Mouse (Mus musculus) heart, embryonic 15.5 days (tissue): ENCODE measurements around the gene Fam187b. TPM values are rescaled to one million over a fixed set of nuclear protein-coding genes. Genes with fewer than 3 reads are reported as not detected.

Experiments
- ATAC-seq: fragments of 200-750 bp; cut with Nextera tagmentation; replicated peaks from 2 replicates; pipeline ENCODE4 v1.8.0; 2017; ENCODE audit warnings: low read depth, moderate TSS enrichment; ENCODE audit not compliant: insufficient number of reproducible peaks, insufficient read depth, low FRiP score
- H3K27ac ChIP-seq: fragments of 300-500 bp; sonication (generic); 2 replicates; pipeline ENCODE4 v1.5.1; 2015; ENCODE audit warnings: mild to moderate bottlenecking, inconsistent platforms
- H3K27me3 ChIP-seq: fragments of 300-500 bp; sonication (generic); 2 replicates; pipeline ENCODE4 v1.6.1; 2015; ENCODE audit warnings: inconsistent platforms
- H3K36me3 ChIP-seq: fragments of 300-500 bp; sonication (generic); 2 replicates; pipeline ENCODE4 v1.6.1; 2015; ENCODE audit warnings: mild to moderate bottlenecking, inconsistent platforms
- H3K4me1 ChIP-seq: fragments of 300-500 bp; sonication (generic); replicated peaks from 2 replicates; pipeline ENCODE4 v1.6.1; 2015; ENCODE audit warnings: inconsistent platforms
- H3K4me2 ChIP-seq: fragments of 300-500 bp; sonication (generic); 2 replicates; pipeline ENCODE4 v1.6.1; 2015; ENCODE audit warnings: inconsistent platforms, mild to moderate bottlenecking, moderate library complexity
- H3K4me3 ChIP-seq: fragments of 300-500 bp; sonication (generic); 2 replicates; pipeline ENCODE4 v1.5.1; 2015; ENCODE audit warnings: mild to moderate bottlenecking, inconsistent platforms
- H3K9ac ChIP-seq: fragments of 300-500 bp; sonication (generic); 2 replicates; pipeline ENCODE4 v1.6.1; 2015; ENCODE audit warnings: mild to moderate bottlenecking, inconsistent platforms
- H3K9me3 ChIP-seq: fragments of 300-500 bp; sonication (generic); replicated peaks from 2 replicates; pipeline ENCODE4 v1.6.1; 2016; ENCODE audit warnings: inconsistent platforms
- WGBS: fragments of 180-500 bp; shearing (Covaris S2); methylation state at CpG from one replicate; pipeline ENCODE4 v1.1.7; 2015; ENCODE audit warnings: mixed read lengths; 5-methylcytosine and 5-hydroxymethylcytosine counted together
- polyA plus RNA-seq: library from polyadenylated mRNA; unstranded; fragments of >200 nt; fragmentation: Nextera tagmentation; extraction: Ambion mirVana; gene quantifications from 2 replicates; pipeline ENCODE4 v1.2.1, GENCODE M21; 2015

Fam187b gene
- polyA plus RNA-seq, 1 experiment from 2014 or later = 0.54 TPM

GRCm38 (mm10) chr7:30952441-30953265 lies 20.9 kb upstream of the Fam187b start:
- Histone ChIP-seq H3K4me1 (peaks cover 10% of the 10 kb centered on the region), H3K27me3 (no peaks in the 10 kb centered on the region), H3K4me3 (no peak overlapping the region), H3K4me2 (no peak overlapping the region), H3K9ac (no peak overlapping the region), H3K9me3 (no peaks in the 10 kb centered on the region), H3K27ac (no peak overlapping the region), H3K36me3 (peaks cover 49% of the 10 kb centered on the region)
- 93% methylated on average over 16 of the region's 16 CpGs for WGBS
- ATAC-seq = no peak

- Histone ChIP-seq H3K27me3 (no peaks in the 10 kb centered on the region), H3K4me3 (no peak overlapping the region), H3K36me3 (peaks cover 49% of the 10 kb centered on the region), H3K4me1 (peaks cover 17% of the 10 kb centered on the region), H3K4me2 (no peak overlapping the region), H3K9ac (no peak overlapping the region), H3K9me3 (no peaks in the 10 kb centered on the region), H3K27ac (no peak overlapping the region)
- WGBS = 83% methylated on average over 6 of the region's 6 CpGs
- ATAC-seq = no peak
Observed at GRCm38 (mm10) chr7:30953459-30953858, 20.1 kb upstream of the Fam187b start.

GRCm38 (mm10) chr7:30954036-30954435 lies 19.6 kb upstream of the Fam187b start:
- Histone ChIP-seq H3K9me3 (no peaks in the 10 kb centered on the region), H3K4me3 (no peak overlapping the region), H3K4me2 (no peak overlapping the region), H3K27me3 (no peaks in the 10 kb centered on the region), H3K27ac (no peak overlapping the region), H3K4me1 (peaks cover 22% of the 10 kb centered on the region), H3K36me3 (peaks cover 46% of the 10 kb centered on the region), H3K9ac (no peak overlapping the region)
- WGBS = 70% methylated on average over 3 of the region's 3 CpGs
- no peak for ATAC-seq

- H3K27me3 ChIP-seq = no peaks in the 10 kb centered on the region
- peak overlapping the region; percentile 91 for H3K4me2 ChIP-seq
- no peak overlapping the region for H3K27ac ChIP-seq
- peaks cover 22% of the 10 kb centered on the region for H3K4me1 ChIP-seq
- peaks cover 40% of the 10 kb centered on the region for H3K36me3 ChIP-seq
- no peak for ATAC-seq
- 92% methylated on average over 12 of the region's 12 CpGs for WGBS
- H3K9me3 ChIP-seq = no peaks in the 10 kb centered on the region
- no peak overlapping the region for H3K9ac ChIP-seq
- peak overlapping the region; percentile 96; the same call in 1 of the 2 replicates for H3K4me3 ChIP-seq
Observed at GRCm38 (mm10) chr7:30954971-30955520, 18.5 kb upstream of the Fam187b start.

GRCm38 (mm10) chr7:30955584-30956356 lies 17.8 kb upstream of the Fam187b start:
- H3K27ac ChIP-seq = peak overlapping the region; percentile 99
- H3K4me1 ChIP-seq = peaks cover 22% of the 10 kb centered on the region
- no peaks in the 10 kb centered on the region for H3K9me3 ChIP-seq
- H3K9ac ChIP-seq = peak overlapping the region; percentile 98
- WGBS = under 1% methylated on average over 62 of the region's 64 CpGs
- peaks cover 39% of the 10 kb centered on the region for H3K36me3 ChIP-seq
- H3K4me3 ChIP-seq = peak overlapping the region; percentile 96
- peak overlapping the region; percentile 91 for H3K4me2 ChIP-seq
- peak; percentile 68 for ATAC-seq
- no peaks in the 10 kb centered on the region for H3K27me3 ChIP-seq

- Histone ChIP-seq H3K27ac (peak overlapping the region; percentile 99), H3K27me3 (no peaks in the 10 kb centered on the region), H3K9me3 (no peaks in the 10 kb centered on the region), H3K4me3 (peak overlapping the region; percentile 96), H3K9ac (peak overlapping the region; percentile 98), H3K4me2 (peak overlapping the region; percentile 91), H3K4me1 (peaks cover 22% of the 10 kb centered on the region), H3K36me3 (peaks cover 36% of the 10 kb centered on the region)
- ATAC-seq = peak; percentile 47
- WGBS = under 1% methylated on average over 43 of the region's 49 CpGs
Observed at GRCm38 (mm10) chr7:30956357-30956751, 17.2 kb upstream of the Fam187b start.

GRCm38 (mm10) chr7:30956756-30957366 lies 16.7 kb upstream of the Fam187b start, which contains the start of gene Usf2:
Gene Usf2, minus strand, starts transcription at chr7:30956803.
- Histone ChIP-seq H3K4me3 (peak within 1 kb of the TSS; percentile 96), H3K4me2 (peak within 1 kb of the TSS; percentile 91), H3K27me3 (no peaks in the 10 kb centered on the region), H3K9me3 (no peaks in the 10 kb centered on the region), H3K4me1 (peaks cover 22% of the 10 kb centered on the region), H3K9ac (peak within 1 kb of the TSS; percentile 98), H3K36me3 (peaks cover 32% of the 10 kb centered on the region), H3K27ac (peak within 1 kb of the TSS; percentile 99)
- under 1% methylated on average over 56 of the region's 82 CpGs for WGBS
- peak; percentile 71 for ATAC-seq

- peak overlapping the region; percentile 91 for H3K4me2 ChIP-seq
- peak overlapping the region; percentile 96 for H3K4me3 ChIP-seq
- H3K9me3 ChIP-seq = no peaks in the 10 kb centered on the region
- H3K27me3 ChIP-seq = no peaks in the 10 kb centered on the region
- H3K27ac ChIP-seq = peak overlapping the region; percentile 99
- H3K4me1 ChIP-seq = peaks cover 24% of the 10 kb centered on the region
- H3K36me3 ChIP-seq = peaks cover 27% of the 10 kb centered on the region
- H3K9ac ChIP-seq = peak overlapping the region; percentile 98
- WGBS = under 1% methylated on average over 43 of the region's 43 CpGs
- ATAC-seq = peak; percentile 66
Observed at GRCm38 (mm10) chr7:30957367-30957783, 16.2 kb upstream of the Fam187b start.

- Histone ChIP-seq H3K4me2 (peak overlapping the region; percentile 91), H3K27ac (peak overlapping the region; percentile 99), H3K9ac (peak overlapping the region; percentile 98), H3K4me3 (peak overlapping the region; percentile 96), H3K27me3 (no peaks in the 10 kb centered on the region), H3K36me3 (peaks cover 17% of the 10 kb centered on the region), H3K4me1 (peaks cover 27% of the 10 kb centered on the region), H3K9me3 (no peaks in the 10 kb centered on the region)
- no peak for ATAC-seq
- WGBS = 71% methylated on average over 28 of the region's 28 CpGs
Observed at GRCm38 (mm10) chr7:30958109-30958865, 15.3 kb upstream of the Fam187b start.

- Histone ChIP-seq H3K4me1 (peaks cover 32% of the 10 kb centered on the region), H3K27me3 (no peaks in the 10 kb centered on the region), H3K9me3 (no peaks in the 10 kb centered on the region), H3K9ac (no peak overlapping the region), H3K36me3 (peaks cover 10% of the 10 kb centered on the region), H3K4me3 (no peak overlapping the region), H3K27ac (no peak overlapping the region), H3K4me2 (no peak overlapping the region)
- ATAC-seq = no peak
- WGBS = 94% methylated on average over 9 of the region's 9 CpGs
Observed at GRCm38 (mm10) chr7:30958866-30959487, 14.6 kb upstream of the Fam187b start.
